Mouse (Mus musculus): Measurements from ENCODE around the gene Lair1. TPM values are rescaled to one million over a fixed set of nuclear protein-coding genes. Genes with fewer than 3 reads are reported as not detected.

The Lair1 gene
- polyA plus RNA-seq (2014; fragmentation: Illumina TruSeq; extraction: RNeasy Lipid Tissue Mini Kit (QIAGEN cat#74804); ENCODE audit: low read depth, low replicate concordance) = 4.2 TPM

GRCm38 (mm10) chr7:4063013-4063412, at the start of gene Lair1:
Gene Lair1, minus strand, starts transcription at chr7:4063204.

Other genes starting within 250 kb of the Lair1 start
- gene Gm15448, start 237.5 kb downstream of the Lair1 start, polyA plus RNA-seq (2014; fragmentation: Illumina TruSeq; extraction: RNeasy Lipid Tissue Mini Kit (QIAGEN cat#74804); ENCODE audit: low read depth, low replicate concordance) = 0.19 TPM
- 1.2 TPM for gene Pira2, start 218.2 kb downstream of the Lair1 start, polyA plus RNA-seq (2014; fragmentation: Illumina TruSeq; extraction: RNeasy Lipid Tissue Mini Kit (QIAGEN cat#74804); ENCODE audit: low read depth, low replicate concordance)
- 1.1 TPM for gene Gm14548, start 165.1 kb downstream of the Lair1 start, polyA plus RNA-seq (2014; fragmentation: Illumina TruSeq; extraction: RNeasy Lipid Tissue Mini Kit (QIAGEN cat#74804); ENCODE audit: low read depth, low replicate concordance)
- 1.6 TPM for gene Lilra6, start 147.7 kb downstream of the Lair1 start, polyA plus RNA-seq (2014; fragmentation: Illumina TruSeq; extraction: RNeasy Lipid Tissue Mini Kit (QIAGEN cat#74804); ENCODE audit: low read depth, low replicate concordance)
- gene Ttyh1, start 56.2 kb upstream of the Lair1 start, polyA plus RNA-seq (2014; fragmentation: Illumina TruSeq; extraction: RNeasy Lipid Tissue Mini Kit (QIAGEN cat#74804); ENCODE audit: low read depth, low replicate concordance) = 35.5 TPM
- gene Leng8, start 73.8 kb upstream of the Lair1 start, polyA plus RNA-seq (2014; fragmentation: Illumina TruSeq; extraction: RNeasy Lipid Tissue Mini Kit (QIAGEN cat#74804); ENCODE audit: low read depth, low replicate concordance) = 237 TPM
- 5.9 TPM for gene Leng9, start 87.2 kb upstream of the Lair1 start, polyA plus RNA-seq (2014; fragmentation: Illumina TruSeq; extraction: RNeasy Lipid Tissue Mini Kit (QIAGEN cat#74804); ENCODE audit: low read depth, low replicate concordance)
- gene Cdc42ep5, start 101.7 kb upstream of the Lair1 start, polyA plus RNA-seq (2014; fragmentation: Illumina TruSeq; extraction: RNeasy Lipid Tissue Mini Kit (QIAGEN cat#74804); ENCODE audit: low read depth, low replicate concordance) = 7.0 TPM
- gene Lilra5, start 174.6 kb upstream of the Lair1 start, polyA plus RNA-seq (2014; fragmentation: Illumina TruSeq; extraction: RNeasy Lipid Tissue Mini Kit (QIAGEN cat#74804); ENCODE audit: low read depth, low replicate concordance) = 0.88 TPM

Measured in adipose tissue, adult 10 weeks (tissue).